Mouse (Mus musculus): ENCODE measurements around the gene Slc4a10. TPM values are rescaled to one million over a fixed set of nuclear protein-coding genes. Genes with fewer than 3 reads are reported as not detected.

Slc4a10 gene
- polyA plus RNA-seq, 1 experiment from 2014 or later: 0.94 TPM

DNA sequence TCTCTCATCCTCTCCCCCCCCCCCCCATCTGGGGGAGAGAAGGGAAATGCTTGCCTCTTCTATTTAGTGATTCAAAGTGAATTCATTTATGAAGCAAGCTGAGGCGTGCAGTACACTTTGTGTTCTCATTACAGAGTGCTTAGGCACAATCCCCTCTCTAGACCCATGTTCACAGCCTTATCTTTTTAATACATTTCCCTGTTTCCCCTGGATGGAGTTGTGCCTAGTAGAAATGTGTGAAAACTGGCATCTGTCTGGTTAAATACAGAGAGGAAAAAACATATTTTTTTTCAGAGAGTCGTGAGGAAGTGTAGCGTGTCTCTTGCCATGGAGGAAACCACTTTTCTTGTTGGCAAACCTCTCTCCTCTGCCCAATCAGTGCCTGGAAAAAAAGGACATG, 315.3 kb downstream of the Slc4a10 start:
- no peaks in the 10 kb centered on the region for H3K4me1 ChIP-seq (replicated peaks; ENCODE audit: control insufficient read depth, insufficient read depth, low read length)
- no peak for DNase-seq (ENCODE audit: low spot score)
- H3K9ac ChIP-seq (ENCODE audit: low read length): no peak overlapping the region
- WGBS: 84% methylated on average over 3 of the region's 3 CpGs
- no peak overlapping the region for H3K4me3 ChIP-seq (ENCODE audit: low read depth, low read length)
- H3K36me3 ChIP-seq (ENCODE audit: control insufficient read depth, insufficient read depth, low read length): no peaks in the 10 kb centered on the region
- no peaks in the 10 kb centered on the region for H3K9me3 ChIP-seq (ENCODE audit: control insufficient read depth, low read length)
- no peak for ATAC-seq (replicated peaks; ENCODE audit: low FRiP score)
- H3K4me2 ChIP-seq (ENCODE audit: low read depth, low read length, severe bottlenecking): no peak overlapping the region
- H3K27ac ChIP-seq (ENCODE audit: low read depth, low read length): no peak overlapping the region
- H3K27me3 ChIP-seq (ENCODE audit: control insufficient read depth, insufficient read depth, low read length): no peaks in the 10 kb centered on the region

DNA sequence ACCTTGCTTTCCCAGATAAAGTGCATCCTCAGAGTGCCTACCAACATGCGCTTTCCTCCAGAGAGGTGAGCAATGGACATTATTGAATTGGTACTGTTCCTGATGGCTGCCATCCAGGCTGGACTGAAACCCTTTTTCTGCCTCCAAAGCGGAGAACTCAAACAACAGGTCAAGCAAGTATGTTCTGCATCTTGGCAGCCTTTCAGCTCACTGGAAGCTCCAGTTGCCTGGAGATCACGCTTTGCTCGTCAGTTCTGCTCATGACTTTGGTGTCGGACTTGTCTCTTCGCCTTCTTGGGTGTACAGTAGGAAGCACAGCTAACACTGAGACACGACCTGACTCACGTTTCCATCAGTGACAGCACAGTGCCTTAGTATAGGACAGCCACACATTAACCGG, 315.9 kb downstream of the Slc4a10 start:
- ATAC-seq (replicated peaks; ENCODE audit: low FRiP score) (no peak), DNase-seq (ENCODE audit: low spot score) (no peak)
- Histone ChIP-seq H3K4me2 (ENCODE audit: low read depth, low read length, severe bottlenecking) (no peak overlapping the region), H3K9me3 (ENCODE audit: control insufficient read depth, low read length) (no peaks in the 10 kb centered on the region), H3K27ac (ENCODE audit: low read depth, low read length) (no peak overlapping the region), H3K9ac (ENCODE audit: low read length) (no peak overlapping the region), H3K36me3 (ENCODE audit: control insufficient read depth, insufficient read depth, low read length) (no peaks in the 10 kb centered on the region), H3K27me3 (ENCODE audit: control insufficient read depth, insufficient read depth, low read length) (no peaks in the 10 kb centered on the region), H3K4me3 (ENCODE audit: low read depth, low read length) (no peak overlapping the region), H3K4me1 (replicated peaks; ENCODE audit: control insufficient read depth, insufficient read depth, low read length) (no peaks in the 10 kb centered on the region)
- WGBS: 94% methylated on average over 9 of the region's 9 CpGs

DNA sequence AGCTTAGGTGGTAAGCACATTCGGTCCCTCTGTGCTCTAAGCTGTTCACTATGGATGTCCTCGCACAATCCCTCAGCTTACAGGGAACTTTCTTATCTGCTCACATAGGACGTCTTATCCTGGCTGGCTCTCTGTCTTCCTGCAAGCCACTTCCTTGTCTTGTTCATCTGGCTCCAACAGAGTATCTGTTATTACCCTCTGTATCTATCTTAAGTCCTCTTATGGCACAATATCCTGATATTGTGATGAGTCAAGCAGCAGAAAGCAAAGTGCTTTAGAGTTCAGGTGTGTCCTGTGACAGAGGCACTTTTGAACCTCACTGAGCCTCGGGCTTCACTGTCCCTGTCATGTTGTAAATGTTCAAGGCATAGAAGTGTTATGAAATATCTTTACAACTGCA, 317.3 kb downstream of the Slc4a10 start:
- WGBS: 90% methylated on average over 4 of the region's 4 CpGs
- no peak overlapping the region for H3K9ac ChIP-seq (ENCODE audit: low read length)
- H3K27ac ChIP-seq (ENCODE audit: low read depth, low read length): no peak overlapping the region
- H3K4me1 ChIP-seq (replicated peaks; ENCODE audit: control insufficient read depth, insufficient read depth, low read length): no peaks in the 10 kb centered on the region
- no peak overlapping the region for H3K4me3 ChIP-seq (ENCODE audit: low read depth, low read length)
- no peaks in the 10 kb centered on the region for H3K9me3 ChIP-seq (ENCODE audit: control insufficient read depth, low read length)
- ATAC-seq (replicated peaks; ENCODE audit: low FRiP score): no peak
- no peaks in the 10 kb centered on the region for H3K27me3 ChIP-seq (ENCODE audit: control insufficient read depth, insufficient read depth, low read length)
- H3K4me2 ChIP-seq (ENCODE audit: low read depth, low read length, severe bottlenecking): no peak overlapping the region
- no peak for DNase-seq (ENCODE audit: low spot score)
- H3K36me3 ChIP-seq (ENCODE audit: control insufficient read depth, insufficient read depth, low read length): no peaks in the 10 kb centered on the region

DNA sequence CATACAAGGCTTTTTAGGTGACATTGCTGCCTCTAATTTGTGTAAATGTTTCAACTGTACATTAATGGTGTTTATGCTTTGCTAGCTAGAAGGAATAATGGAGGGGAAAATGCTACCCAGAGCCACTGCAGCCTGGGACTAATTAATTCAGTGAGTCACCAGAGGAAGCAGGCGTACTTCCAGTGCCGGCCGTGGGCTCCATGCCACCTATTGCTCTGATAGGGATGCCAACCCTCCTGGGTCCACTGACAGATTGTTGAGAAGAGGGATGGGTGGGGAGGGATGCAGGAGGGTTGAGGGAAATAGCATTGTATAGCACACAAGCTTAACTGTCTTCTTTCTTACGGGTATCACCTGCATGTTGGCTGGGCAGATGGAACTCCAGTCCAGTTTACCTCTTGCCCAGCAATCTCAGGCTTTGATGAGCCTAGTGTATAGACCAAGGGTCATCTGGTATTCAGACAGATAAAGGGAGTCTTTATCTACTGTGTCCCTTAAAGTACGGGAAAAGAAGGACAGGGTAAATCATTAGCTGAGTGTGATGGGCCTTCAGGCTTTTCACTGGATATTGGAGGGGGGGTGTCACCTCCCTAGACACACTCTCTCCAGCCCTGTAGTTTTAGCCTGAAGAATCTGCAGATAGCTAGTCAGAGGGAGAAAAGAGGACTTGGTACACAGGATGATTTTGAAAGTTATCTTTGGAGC, 322.2 kb downstream of the Slc4a10 start:
- no peak overlapping the region for H3K9ac ChIP-seq (ENCODE audit: low read length)
- no peaks in the 10 kb centered on the region for H3K9me3 ChIP-seq (ENCODE audit: control insufficient read depth, low read length)
- 88% methylated on average over 5 of the region's 5 CpGs for WGBS
- DNase-seq (ENCODE audit: low spot score) (no peak), ATAC-seq (replicated peaks; ENCODE audit: low FRiP score) (no peak)
- no peaks in the 10 kb centered on the region for H3K4me1 ChIP-seq (replicated peaks; ENCODE audit: control insufficient read depth, insufficient read depth, low read length)
- H3K4me3 ChIP-seq (ENCODE audit: low read depth, low read length): no peak overlapping the region
- no peaks in the 10 kb centered on the region for H3K36me3 ChIP-seq (ENCODE audit: control insufficient read depth, insufficient read depth, low read length)
- H3K27me3 ChIP-seq (ENCODE audit: control insufficient read depth, insufficient read depth, low read length): no peaks in the 10 kb centered on the region
- no peak overlapping the region for H3K4me2 ChIP-seq (ENCODE audit: low read depth, low read length, severe bottlenecking)
- H3K27ac ChIP-seq (ENCODE audit: low read depth, low read length): no peak overlapping the region

DNA sequence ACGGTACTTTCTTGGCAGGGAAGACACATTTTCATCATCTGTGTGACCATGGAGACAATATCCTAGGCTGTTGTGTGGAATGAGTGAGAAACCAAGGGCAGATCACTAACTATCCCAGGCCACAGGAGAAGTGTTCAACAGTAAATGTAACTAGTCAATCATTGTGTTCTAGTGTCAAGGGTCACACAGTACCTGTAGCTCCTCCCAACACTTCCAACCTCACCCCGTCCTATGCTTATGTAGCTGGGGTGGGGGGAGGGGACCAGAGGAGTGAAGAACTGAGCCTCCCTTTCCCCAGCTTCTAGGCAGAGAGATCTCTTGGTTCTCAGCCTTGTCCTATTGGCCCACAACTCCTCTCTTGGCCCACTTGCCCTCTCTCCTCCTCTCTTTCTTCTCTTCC, 323.8 kb downstream of the Slc4a10 start:
- H3K27ac ChIP-seq (ENCODE audit: low read depth, low read length): no peak overlapping the region
- no peak overlapping the region for H3K4me3 ChIP-seq (ENCODE audit: low read depth, low read length)
- no peak for ATAC-seq (replicated peaks; ENCODE audit: low FRiP score)
- H3K9ac ChIP-seq (ENCODE audit: low read length): no peak overlapping the region
- no peaks in the 10 kb centered on the region for H3K4me1 ChIP-seq (replicated peaks; ENCODE audit: control insufficient read depth, insufficient read depth, low read length)
- H3K9me3 ChIP-seq (ENCODE audit: control insufficient read depth, low read length): no peaks in the 10 kb centered on the region
- no peak overlapping the region for H3K4me2 ChIP-seq (ENCODE audit: low read depth, low read length, severe bottlenecking)
- no peak for DNase-seq (ENCODE audit: low spot score)
- H3K36me3 ChIP-seq (ENCODE audit: control insufficient read depth, insufficient read depth, low read length): no peaks in the 10 kb centered on the region
- no peaks in the 10 kb centered on the region for H3K27me3 ChIP-seq (ENCODE audit: control insufficient read depth, insufficient read depth, low read length)
- WGBS: 83% methylated on average over 2 of the region's 2 CpGs

- H3K27me3 ChIP-seq (ENCODE audit: control insufficient read depth, insufficient read depth, low read length): no peaks in the 10 kb centered on the region
- no peak for ATAC-seq (replicated peaks; ENCODE audit: low FRiP score)
- no peak overlapping the region for H3K4me2 ChIP-seq (ENCODE audit: low read depth, low read length, severe bottlenecking)
- no peak overlapping the region for H3K27ac ChIP-seq (ENCODE audit: low read depth, low read length)
- DNase-seq (ENCODE audit: low spot score): no peak
- H3K4me1 ChIP-seq (replicated peaks; ENCODE audit: control insufficient read depth, insufficient read depth, low read length): no peaks in the 10 kb centered on the region
- 81% methylated on average over 11 of the region's 11 CpGs for WGBS
- no peak overlapping the region for H3K9ac ChIP-seq (ENCODE audit: low read length)
- no peaks in the 10 kb centered on the region for H3K36me3 ChIP-seq (ENCODE audit: control insufficient read depth, insufficient read depth, low read length)
- no peak overlapping the region for H3K4me3 ChIP-seq (ENCODE audit: low read depth, low read length)
- H3K9me3 ChIP-seq (ENCODE audit: control insufficient read depth, low read length): no peaks in the 10 kb centered on the region
These were observed 327.4 kb downstream of the Slc4a10 start for GRCm38 (mm10) chr2:62373692-62374091.

Other genes starting within 250 kb of the Slc4a10 start
- gene Tbr1, start 243.5 kb upstream of the Slc4a10 start, polyA plus RNA-seq (2014; fragmentation: Nextera tagmentation; extraction: Ambion mirVana): 39.9 and 43.8 TPM in 2 replicates

Data from forebrain, embryonic 11.5 days (tissue).